Mouse (Mus musculus) cerebral cortex, adult 2 months (tissue): Measurements from ENCODE around the gene Tfcp2.

Experiments used
- WGBS: fragments of 180-500 bp; shearing (Covaris S2); methylation state at CpG from one replicate; pipeline ENCODE4 v1.1.7; 2018; 5-methylcytosine and 5-hydroxymethylcytosine counted together

Tfcp2 gene

GRCm38 (mm10) chr15:100486450-100486849, 65.4 kb downstream of the Tfcp2 start:
- 61% methylated on average over 7 of the region's 7 CpGs for WGBS

GRCm38 (mm10) chr15:100485576-100485975, 66.2 kb downstream of the Tfcp2 start:
- 64% methylated on average over 3 of the region's 3 CpGs for WGBS

- WGBS, result 70% methylated on average over 4 of the region's 4 CpGs
These were observed 72.9 kb downstream of the Tfcp2 start for GRCm38 (mm10) chr15:100478925-100479324.

GRCm38 (mm10) chr15:100478351-100478750, 73.5 kb downstream of the Tfcp2 start:
- WGBS, result 46% methylated on average over 10 of the region's 10 CpGs

- 86% methylated on average over 7 of the region's 7 CpGs for WGBS
These were observed 77.8 kb downstream of the Tfcp2 start for GRCm38 (mm10) chr15:100473926-100474503.

GRCm38 (mm10) chr15:100470037-100470436, 81.8 kb downstream of the Tfcp2 start:
- 56% methylated on average over 10 of the region's 10 CpGs for WGBS

GRCm38 (mm10) chr15:100469189-100469545, 82.6 kb downstream of the Tfcp2 start:
- WGBS, result 0% methylated on average over 19 of the region's 19 CpGs

GRCm38 (mm10) chr15:100468295-100469188, 83.3 kb downstream of the Tfcp2 start, which contains the start of gene Letmd1:
TSS of gene Letmd1 (plus strand) at chr15:100469023.
- WGBS, result 1% methylated on average over 84 of the region's 84 CpGs

- 23% methylated on average over 8 of the region's 8 CpGs for WGBS
These were observed 84.1 kb downstream of the Tfcp2 start for GRCm38 (mm10) chr15:100467738-100468137.

GRCm38 (mm10) chr15:100465432-100465831, 86.4 kb downstream of the Tfcp2 start:
- 73% methylated on average over 2 of the region's 2 CpGs for WGBS

- WGBS, result 20% methylated on average over 6 of the region's 6 CpGs
These were observed 88.1 kb downstream of the Tfcp2 start for GRCm38 (mm10) chr15:100463712-100464111.

GRCm38 (mm10) chr15:100462086-100462485, 89.7 kb downstream of the Tfcp2 start:
- 64% methylated on average over 5 of the region's 5 CpGs for WGBS

- WGBS, result 74% methylated on average over 9 of the region's 9 CpGs
These were observed 90.2 kb downstream of the Tfcp2 start for GRCm38 (mm10) chr15:100461646-100462045.

GRCm38 (mm10) chr15:100460942-100461341, 90.9 kb downstream of the Tfcp2 start:
- 31% methylated on average over 12 of the region's 12 CpGs for WGBS

GRCm38 (mm10) chr15:100458055-100458454, 93.8 kb downstream of the Tfcp2 start:
- 31% methylated on average over 10 of the region's 10 CpGs for WGBS

- WGBS, result 8% methylated on average over 17 of the region's 17 CpGs
These were observed 94.5 kb downstream of the Tfcp2 start for GRCm38 (mm10) chr15:100457340-100457739.

- WGBS, result 72% methylated on average over 7 of the region's 7 CpGs
These were observed 95.3 kb downstream of the Tfcp2 start for GRCm38 (mm10) chr15:100456356-100456991.

- 85% methylated on average over 11 of the region's 11 CpGs for WGBS
These were observed 99.3 kb downstream of the Tfcp2 start for GRCm38 (mm10) chr15:100452486-100452885.

GRCm38 (mm10) chr15:100451245-100451644, 100.6 kb downstream of the Tfcp2 start:
- WGBS, result 26% methylated on average over 16 of the region's 16 CpGs

GRCm38 (mm10) chr15:100449495-100449894, 102.3 kb downstream of the Tfcp2 start:
- 93% methylated on average over 3 of the region's 3 CpGs for WGBS

- WGBS, result 81% methylated on average over 4 of the region's 4 CpGs
These were observed 103.2 kb downstream of the Tfcp2 start for GRCm38 (mm10) chr15:100448572-100448971.
